29 mouse cellular contexts compared by ENCODE assay signal in the genomic region with DNA sequence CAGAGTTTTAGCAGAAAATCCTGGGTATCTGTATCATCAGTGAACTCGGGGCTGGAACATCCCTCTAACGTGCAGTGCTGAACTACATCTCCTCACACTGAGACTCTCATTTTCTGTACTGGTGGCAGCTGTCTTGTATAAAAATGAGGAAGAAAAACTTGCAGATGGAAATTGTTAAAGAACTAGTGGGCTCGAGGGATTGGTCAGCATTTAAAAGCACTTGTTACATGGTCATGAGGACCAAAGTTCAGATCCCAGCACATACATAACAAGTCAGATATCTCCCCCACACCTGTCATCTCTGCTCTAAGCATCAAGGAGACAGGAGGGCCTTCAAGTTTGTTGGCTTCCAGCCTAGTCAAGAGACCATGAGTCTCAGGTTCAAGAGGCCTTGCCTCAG. TPM values are rescaled to one million over a fixed set of nuclear protein-coding genes. Genes with fewer than 3 reads are reported as not detected.
DNase-seq lines count a peak whose midpoint lies in the region; ATAC-seq lines count a peak whose summit lies in the region.
"Had no signal": no experiment of that assay in that cellular context is flagged by ENCODE, and none has a peak within 500 bp of the region (broad histone marks: within the 10 kb centered on the region; RNA-seq: fewer than 3 reads in every experiment).

No protein-coding gene starts in this region.

- H3K27ac ChIP-seq in forebrain, embryonic 10.5 days, result no peak overlapping the region
- H3K27ac ChIP-seq in forebrain, embryonic 13.5 days, result no peak overlapping the region
- H3K27ac ChIP-seq: embryonic facial prominence, embryonic 13.5 days; embryonic facial prominence, embryonic 15.5 days had no signal

- no peak overlapping the region for H3K4me2 ChIP-seq in forebrain, embryonic 13.5 days
- H3K4me2 ChIP-seq: embryonic facial prominence, embryonic 13.5 days; embryonic facial prominence, embryonic 15.5 days had no signal

- no peaks in the 10 kb centered on the region for H3K9me3 ChIP-seq in forebrain, embryonic 10.5 days
- no peaks in the 10 kb centered on the region for H3K9me3 ChIP-seq in forebrain, embryonic 13.5 days (replicated peaks)
- H3K9me3 ChIP-seq: embryonic facial prominence, embryonic 13.5 days; embryonic facial prominence, embryonic 15.5 days; G1E had no signal

- H3K9ac ChIP-seq in forebrain, embryonic 13.5 days, result no peak overlapping the region
- H3K9ac ChIP-seq: embryonic facial prominence, embryonic 13.5 days; embryonic facial prominence, embryonic 15.5 days had no signal

- no peaks in the 10 kb centered on the region for H3K4me1 ChIP-seq in forebrain, embryonic 10.5 days
- H3K4me1 ChIP-seq in forebrain, embryonic 13.5 days, result no peaks in the 10 kb centered on the region
- H3K4me1 ChIP-seq: embryonic facial prominence, embryonic 13.5 days; embryonic facial prominence, embryonic 15.5 days had no signal

- peak; percentile 9 for DNase-seq in forebrain, embryonic 10.5 days (ENCODE audit: extremely low spot score, low spot score)
- DNase-seq in A20 (ENCODE audit: low read depth, low spot score), result peak; percentile 61
- DNase-seq in right cerebral cortex, postnatal 36 days (ENCODE audit: low spot score in 2 of 2), result no peak
- no peak for DNase-seq in gastrocnemius, postnatal 4 days (ENCODE audit: low spot score in 2 of 2)
- DNase-seq: adrenal gland, adult 8-10 months; adrenal gland, postnatal 14 days; adrenal gland, postnatal 36 days; cerebellum, adult 11-12 months; cerebellum, adult 8-10 months; cerebellum, adult 9-11 months; cerebellum, postnatal 14 days; cerebellum, postnatal 36 days; embryo, embryonic 11 days had no signal

- H3K4me3 ChIP-seq in forebrain, embryonic 10.5 days, result no peak overlapping the region
- no peak overlapping the region for H3K4me3 ChIP-seq in forebrain, embryonic 13.5 days
- H3K4me3 ChIP-seq: embryonic facial prominence, embryonic 13.5 days; embryonic facial prominence, embryonic 15.5 days; erythroblast, embryonic 14.5 days had no signal

- no peaks in the 10 kb centered on the region for H3K36me3 ChIP-seq in forebrain, embryonic 10.5 days (replicated peaks)
- H3K36me3 ChIP-seq in forebrain, embryonic 13.5 days (ENCODE audit: poor library complexity, severe bottlenecking), result no peaks in the 10 kb centered on the region
- H3K36me3 ChIP-seq: embryonic facial prominence, embryonic 13.5 days; embryonic facial prominence, embryonic 15.5 days; G1E had no signal

- WGBS in forebrain, embryonic 10.5 days, result 81% methylated on average over 3 of the region's 3 CpGs
- 81% methylated on average over 3 of the region's 3 CpGs for WGBS in forebrain, embryonic 13.5 days

- no peak for ATAC-seq in forebrain, embryonic 13.5 days
- 0 out of 2 replicates have a peak, but pooled peaks have one; percentile 14 for ATAC-seq in megakaryocyte progenitor cell, adult 5-6 weeks (replicated peaks; ENCODE audit: poor library complexity)
- ATAC-seq: activated CD4-positive, CD25-positive, alpha-beta regulatory T cell, adult 4 months; forebrain, embryonic 14.5 days; forebrain, embryonic 16.5 days; Patski had no signal

- no peaks in the 10 kb centered on the region for H3K27me3 ChIP-seq in forebrain, embryonic 10.5 days (ENCODE audit: poor library complexity, severe bottlenecking)
- H3K27me3 ChIP-seq in forebrain, embryonic 13.5 days, result no peaks in the 10 kb centered on the region
- H3K27me3 ChIP-seq: embryonic facial prominence, embryonic 13.5 days; embryonic facial prominence, embryonic 15.5 days had no signal

RNA-seq across cellular contexts. Expression of gene Rnase2a, which starts 5.6 kb away (rescaled TPM):
- polyA plus RNA-seq in forebrain, embryonic 10.5 days (2016; fragmentation: Nextera tagmentation; extraction: Ambion mirVana), result not detected in 2 replicates
- polyA plus RNA-seq in forebrain, embryonic 13.5 days (2015; fragmentation: Nextera tagmentation; extraction: Ambion mirVana), result not detected in 2 replicates
- total RNA-seq in megakaryocyte progenitor cell, adult 5-6 weeks (2015), result not detected in 2 replicates
- not detected in 2 replicates for total RNA-seq in megakaryocyte progenitor cell, adult 5-6 weeks (2017)
- total RNA-seq in gastrocnemius, postnatal 4 days (2021), result not detected
- total RNA-seq: common myeloid progenitor, adult 5-6 weeks; G1E had no signal
- polyA plus RNA-seq: activated CD4-positive, CD25-positive, alpha-beta regulatory T cell, adult 4 months; C2C12; embryonic facial prominence, embryonic 11.5 days; embryonic facial prominence, embryonic 13.5 days; embryonic facial prominence, embryonic 15.5 days; erythroblast, embryonic 14.5 days; forebrain, embryonic 11.5 days; forebrain, embryonic 14.5 days; forebrain, embryonic 16.5 days; frontal cortex, adult 2 months; G1E; Patski had no signal

RNA-seq across cellular contexts. Expression of gene Ear14, which starts 47.2 kb away (rescaled TPM):
- not detected in 2 replicates for polyA plus RNA-seq in forebrain, embryonic 10.5 days (2016; fragmentation: Nextera tagmentation; extraction: Ambion mirVana)
- not detected in 2 replicates for polyA plus RNA-seq in forebrain, embryonic 13.5 days (2015; fragmentation: Nextera tagmentation; extraction: Ambion mirVana)
- total RNA-seq in megakaryocyte progenitor cell, adult 5-6 weeks (2015), result not detected in 2 replicates
- not detected in 2 replicates for total RNA-seq in megakaryocyte progenitor cell, adult 5-6 weeks (2017)
- total RNA-seq in gastrocnemius, postnatal 4 days (2021), result not detected
- total RNA-seq: adrenal gland, adult 18-20 months; adrenal gland, adult 8-10 months; adrenal gland, postnatal 14 days; adrenal gland, postnatal 36 days; common myeloid progenitor, adult 5-6 weeks had no signal
- polyA plus RNA-seq: activated CD4-positive, CD25-positive, alpha-beta regulatory T cell, adult 4 months; C2C12; embryonic facial prominence, embryonic 11.5 days; embryonic facial prominence, embryonic 13.5 days; embryonic facial prominence, embryonic 15.5 days; erythroblast, embryonic 14.5 days; forebrain, embryonic 11.5 days; forebrain, embryonic 14.5 days; forebrain, embryonic 16.5 days; frontal cortex, adult 2 months; G1E; Patski had no signal

RNA-seq across cellular contexts. Expression of gene Ang2, which starts 51.4 kb away (rescaled TPM):
- not detected in 2 replicates for polyA plus RNA-seq in forebrain, embryonic 10.5 days (2016; fragmentation: Nextera tagmentation; extraction: Ambion mirVana)
- polyA plus RNA-seq in forebrain, embryonic 13.5 days (2015; fragmentation: Nextera tagmentation; extraction: Ambion mirVana), result not detected in 2 replicates
- not detected in 2 replicates for total RNA-seq in megakaryocyte progenitor cell, adult 5-6 weeks (2015)
- not detected in 2 replicates for total RNA-seq in megakaryocyte progenitor cell, adult 5-6 weeks (2017)
- total RNA-seq in gastrocnemius, postnatal 4 days (2021), result not detected
- total RNA-seq: adrenal gland, adult 18-20 months; adrenal gland, adult 8-10 months; adrenal gland, postnatal 14 days; adrenal gland, postnatal 36 days; common myeloid progenitor, adult 5-6 weeks; G1E had no signal
- polyA plus RNA-seq: activated CD4-positive, CD25-positive, alpha-beta regulatory T cell, adult 4 months; embryonic facial prominence, embryonic 11.5 days; embryonic facial prominence, embryonic 13.5 days; erythroblast, embryonic 14.5 days; forebrain, embryonic 11.5 days; forebrain, embryonic 14.5 days; forebrain, embryonic 16.5 days; frontal cortex, adult 2 months; G1E; Patski had no signal

Comparison
In these comparisons a context has a peak if more than half of its experiments do, and no peak if none do; other contexts are left out.
1. DNase-seq: peak in forebrain, embryonic 10.5 days (single experiment) and A20 (single experiment); none in right cerebral cortex, postnatal 36 days (0 of 2) and gastrocnemius, postnatal 4 days (0 of 2).